Mouse (Mus musculus) bone marrow, adult 2 months (tissue): ENCODE data around the gene Nme8. TPM values are rescaled to one million over a fixed set of nuclear protein-coding genes. Genes with fewer than 3 reads are reported as not detected.

Source experiments
- H3K27ac ChIP-seq: fragments of 200-500 bp; 2 replicates; pipeline ENCODE4 v1.5.1; 2012; ENCODE audit warnings: low read depth, mild to moderate bottlenecking, control low read depth, inconsistent platforms, low read length; ENCODE audit not compliant: control insufficient read depth, poor library complexity, insufficient read depth
- H3K4me1 ChIP-seq: fragments of 200-500 bp; 2 replicates; pipeline ENCODE4 v1.6.1; 2011; ENCODE audit warnings: low read length; ENCODE audit not compliant: control insufficient read depth, insufficient read depth
- H3K4me3 ChIP-seq: fragments of 200-500 bp; replicated peaks from 2 replicates; pipeline ENCODE3; 2011; ENCODE audit warnings: mild to moderate bottlenecking, low read depth, low read length, control low read depth; ENCODE audit not compliant: control insufficient read depth
- CTCF ChIP-seq: fragments of 200-500 bp; IDR thresholded peaks from 2 replicates; pipeline ENCODE4 v1.5.1; 2011; ENCODE audit warnings: low read length, control low read depth; ENCODE audit not compliant: control insufficient read depth, insufficient read depth
- POLR2A ChIP-seq: fragments of 200-500 bp; IDR thresholded peaks from 2 replicates; pipeline ENCODE4 v1.6.1; 2011; ENCODE audit warnings: low read depth, mild to moderate bottlenecking, control low read depth, low read length, borderline replicate concordance; ENCODE audit not compliant: control insufficient read depth
- WGBS: fragments of 180-500 bp; shearing (Covaris S2); methylation state at CpG from one replicate; pipeline ENCODE4 v1.1.7; 2018; 5-methylcytosine and 5-hydroxymethylcytosine counted together
- polyA plus RNA-seq: library from polyadenylated mRNA; stranded (reverse); fragments of >200 nt; gene quantifications from 2 replicates; pipeline ENCODE4 v1.2.4, GENCODE M21; 2011; ENCODE audit warnings: low replicate concordance; ENCODE audit not compliant: missing spikeins, insufficient read depth, insufficient read length

Nme8 gene
- polyA plus RNA-seq, 1 experiment: not detected

GRCm38 (mm10) chr13:19618081-19618480, 79.5 kb downstream of the Nme8 start:
- Histone ChIP-seq H3K4me1 (no peaks in the 10 kb centered on the region), H3K27ac (no peak overlapping the region), H3K4me3 (peak overlapping the region; percentile 22)
- WGBS: 76% methylated on average over 4 of the region's 4 CpGs
- TF ChIP-seq POLR2A: no peak
- TF ChIP-seq CTCF: no peak

- no peaks in the 10 kb centered on the region for H3K4me1 ChIP-seq
- H3K27ac ChIP-seq: no peak overlapping the region
- WGBS: 73% methylated on average over 1 of the region's 1 CpGs
- TF ChIP-seq POLR2A: no peak
- no peak for TF ChIP-seq CTCF
- H3K4me3 ChIP-seq: no peak overlapping the region
These were observed 83.3 kb downstream of the Nme8 start for GRCm38 (mm10) chr13:19614311-19614710.

GRCm38 (mm10) chr13:19613426-19613825, 84.2 kb downstream of the Nme8 start:
- Histone ChIP-seq H3K4me3 (no peak overlapping the region), H3K4me1 (no peaks in the 10 kb centered on the region), H3K27ac (no peak overlapping the region)
- TF ChIP-seq POLR2A (no peak), CTCF (no peak)
- 81% methylated on average over 1 of the region's 1 CpGs for WGBS

GRCm38 (mm10) chr13:19612963-19613362, 84.6 kb downstream of the Nme8 start:
- H3K4me1 ChIP-seq: no peaks in the 10 kb centered on the region
- H3K27ac ChIP-seq: no peak overlapping the region
- 90% methylated on average over 3 of the region's 3 CpGs for WGBS
- H3K4me3 ChIP-seq: no peak overlapping the region
- TF ChIP-seq POLR2A (no peak), CTCF (no peak)

- WGBS: 90% methylated on average over 1 of the region's 1 CpGs
These were observed 85.2 kb downstream of the Nme8 start for GRCm38 (mm10) chr13:19612348-19612747.

GRCm38 (mm10) chr13:19608120-19608519, 89.5 kb downstream of the Nme8 start:
- Histone ChIP-seq H3K4me3 (no peak overlapping the region), H3K27ac (no peak overlapping the region), H3K4me1 (no peaks in the 10 kb centered on the region; the same call in 1 of the 2 replicates)
- TF ChIP-seq CTCF (no peak), POLR2A (no peak)

More at GRCm38 (mm10) chr13:19612348-19612747, 85.2 kb downstream of the Nme8 start:
- no peak for TF ChIP-seq CTCF
- TF ChIP-seq POLR2A: no peak
- Histone ChIP-seq H3K4me3 (no peak overlapping the region), H3K27ac (no peak overlapping the region), H3K4me1 (no peaks in the 10 kb centered on the region)

- H3K4me3 ChIP-seq: no peak overlapping the region
- H3K4me1 ChIP-seq: no peaks in the 10 kb centered on the region; the same call in 1 of the 2 replicates
- TF ChIP-seq POLR2A (no peak), CTCF (no peak)
- no peak overlapping the region for H3K27ac ChIP-seq
These were observed 92.7 kb downstream of the Nme8 start for GRCm38 (mm10) chr13:19604916-19605315.

GRCm38 (mm10) chr13:19603719-19604118, 93.9 kb downstream of the Nme8 start:
- Histone ChIP-seq H3K4me3 (no peak overlapping the region), H3K27ac (no peak overlapping the region), H3K4me1 (no peaks in the 10 kb centered on the region; the same call in 1 of the 2 replicates)
- 52% methylated on average over 1 of the region's 1 CpGs for WGBS
- TF ChIP-seq CTCF: no peak
- TF ChIP-seq POLR2A: no peak

- 83% methylated on average over 1 of the region's 1 CpGs for WGBS
- Histone ChIP-seq H3K4me1 (no peaks in the 10 kb centered on the region; the same call in 1 of the 2 replicates), H3K4me3 (no peak overlapping the region), H3K27ac (no peak overlapping the region)
- no peak for TF ChIP-seq CTCF
These were observed 95.1 kb downstream of the Nme8 start for GRCm38 (mm10) chr13:19602531-19602930.
